Mouse (Mus musculus) liver, embryonic 14.5 days (tissue): ENCODE measurements at regions not wholly inside any gene's neighbourhood (a gene's known extent, or its start where the extent isn't known, plus 50 kb on each side); places are given as distances from the start of the nearest gene placed in this dataset.

Experiments used
- CTCF ChIP-seq: IDR thresholded peaks from 2 replicates; pipeline ENCODE4 v1.5.1; 2016; ENCODE audit warnings: antibody characterized with exemption, low read depth, control low read depth
- EP300 ChIP-seq: IDR thresholded peaks from 2 replicates; pipeline ENCODE4 v1.6.1; 2016; ENCODE audit warnings: antibody characterized with exemption, low read depth

DNA sequence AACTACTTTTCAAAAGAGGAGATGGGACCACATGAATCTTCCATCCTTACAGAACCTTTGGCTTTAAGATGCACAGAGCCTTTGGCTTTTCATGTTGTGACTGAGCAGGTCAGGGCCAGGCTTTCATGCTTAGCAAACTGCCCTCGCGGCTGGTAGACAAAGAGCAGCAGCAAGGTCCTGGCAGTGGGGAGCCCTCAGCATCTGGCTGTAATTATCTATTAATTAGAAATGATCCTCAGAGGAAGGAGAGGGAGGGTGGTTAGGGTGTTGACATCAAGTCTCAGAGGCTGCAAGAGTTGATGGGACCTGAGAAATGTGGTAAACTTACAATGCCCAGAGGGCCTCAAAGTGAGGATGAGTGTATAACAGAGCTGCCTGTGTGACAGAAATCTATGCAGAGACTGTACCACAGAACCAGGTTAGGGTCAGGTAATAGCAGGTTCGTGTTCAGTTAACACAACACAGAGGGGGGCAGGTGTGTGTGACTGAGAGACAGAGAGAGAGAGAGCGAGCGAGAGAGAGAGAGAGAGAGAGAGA lies 817.0 kb upstream of the Intu start:
- TF ChIP-seq EP300 (no peak), CTCF (no peak)
